Mouse (Mus musculus): ENCODE measurements at regions not wholly inside any gene's neighbourhood (a gene's known extent, or its start where the extent isn't known, plus 50 kb on each side); places are given as distances from the start of the nearest gene placed in this dataset.

DNA sequence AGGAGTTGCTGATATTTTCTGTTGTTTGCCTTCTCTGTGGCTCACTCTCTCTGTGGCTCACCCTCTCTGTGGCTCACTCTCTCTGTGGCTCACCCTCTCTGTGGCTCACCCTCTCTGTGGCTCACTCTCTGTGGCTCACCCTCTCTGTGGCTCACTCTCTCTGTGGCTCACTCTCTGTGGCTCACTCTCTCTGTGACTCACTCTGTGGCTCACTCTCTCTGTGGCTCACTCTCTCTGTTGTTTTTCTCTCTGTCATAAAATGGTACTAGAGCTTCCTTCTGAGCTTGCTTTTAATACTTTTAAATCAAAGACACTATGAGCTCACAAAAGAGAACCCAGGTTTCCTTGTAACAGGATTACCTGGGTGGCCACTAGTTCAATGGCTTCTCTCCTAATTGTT lies 320.3 kb downstream of the Insig2 start:
- H3K27me3 ChIP-seq, result no peaks in the 10 kb centered on the region

DNA sequence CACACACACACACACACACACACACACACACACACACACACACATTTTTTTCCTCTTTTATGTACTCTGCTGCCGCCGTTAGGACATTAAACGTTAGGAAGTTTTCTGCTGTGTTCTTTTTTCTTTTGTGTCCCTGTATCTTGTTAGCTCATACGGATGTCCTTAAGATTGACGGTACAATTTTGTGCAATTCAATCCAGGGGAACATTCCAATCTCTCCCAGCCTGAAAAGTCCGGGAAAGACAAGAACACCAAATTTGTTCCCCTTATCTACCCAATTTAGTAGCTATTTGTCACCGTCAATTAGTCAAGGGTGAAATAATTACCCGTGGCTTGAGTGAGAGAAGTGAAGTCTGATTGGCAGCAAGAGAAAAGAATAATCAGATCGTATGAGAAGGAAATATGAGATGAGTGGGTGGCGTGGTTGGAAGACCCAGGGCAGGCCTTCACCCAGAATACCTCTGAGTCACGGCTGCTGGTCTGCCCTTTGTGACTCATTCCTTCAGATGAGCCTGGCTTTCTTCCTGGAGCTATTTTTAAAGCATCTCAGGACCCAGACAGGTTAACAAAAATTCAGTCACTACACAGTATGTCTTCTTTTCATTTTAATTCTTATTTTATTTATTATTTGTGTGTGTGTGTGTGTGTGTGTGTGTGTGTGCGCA lies 318.4 kb downstream of the Insig2 start:
- no peak overlapping the region for H3K4me2 ChIP-seq
- ATAC-seq (ENCODE audit: insufficient number of reproducible peaks, low FRiP score, low TSS enrichment, low read depth), result no peak

More for the DNA sequence above, 320.3 kb downstream of the Insig2 start:
- 0 out of 2 replicates have a peak, but pooled peaks cover 4% of the 10 kb centered on the region for H3K9me3 ChIP-seq
- ATAC-seq (ENCODE audit: insufficient number of reproducible peaks, low FRiP score, low TSS enrichment, low read depth), result no peak
- H3K9ac ChIP-seq, result no peak overlapping the region
- H3K4me1 ChIP-seq, result no peaks in the 10 kb centered on the region; the same call in 1 of the 2 replicates
- H3K4me2 ChIP-seq, result no peak overlapping the region
- H3K36me3 ChIP-seq, result no peaks in the 10 kb centered on the region
- H3K4me3 ChIP-seq, result no peak overlapping the region
- H3K27ac ChIP-seq, result no peak overlapping the region

GRCm38 (mm10) chr1:121029375-121029774 lies 303.0 kb downstream of the Insig2 start:
- Histone ChIP-seq H3K9ac (no peak overlapping the region), H3K4me2 (no peak overlapping the region), H3K4me3 (no peak overlapping the region), H3K9me3 (no peaks in the 10 kb centered on the region), H3K36me3 (no peaks in the 10 kb centered on the region), H3K27ac (no peak overlapping the region), H3K4me1 (no peaks in the 10 kb centered on the region), H3K27me3 (no peaks in the 10 kb centered on the region)
- WGBS, result 91% methylated on average over 2 of the region's 2 CpGs
- ATAC-seq (ENCODE audit: insufficient number of reproducible peaks, low FRiP score, low TSS enrichment, low read depth), result no peak

More for the DNA sequence above, 318.4 kb downstream of the Insig2 start:
- Histone ChIP-seq H3K27ac (no peak overlapping the region), H3K27me3 (no peaks in the 10 kb centered on the region), H3K9ac (no peak overlapping the region), H3K4me3 (no peak overlapping the region), H3K36me3 (no peaks in the 10 kb centered on the region), H3K9me3 (0 out of 2 replicates have a peak, but pooled peaks cover 4% of the 10 kb centered on the region), H3K4me1 (no peaks in the 10 kb centered on the region; the same call in 1 of the 2 replicates)
- 37% methylated on average over 12 of the region's 12 CpGs for WGBS

- Histone ChIP-seq H3K27ac (no peak overlapping the region), H3K4me3 (no peak overlapping the region), H3K27me3 (no peaks in the 10 kb centered on the region), H3K9ac (no peak overlapping the region), H3K36me3 (no peaks in the 10 kb centered on the region), H3K4me1 (no peaks in the 10 kb centered on the region), H3K9me3 (no peaks in the 10 kb centered on the region), H3K4me2 (no peak overlapping the region)
- no peak for ATAC-seq (ENCODE audit: insufficient number of reproducible peaks, low FRiP score, low TSS enrichment, low read depth)
- 73% methylated on average over 10 of the region's 10 CpGs for WGBS
Observed at GRCm38 (mm10) chr1:121034761-121035393, 297.5 kb downstream of the Insig2 start.

DNA sequence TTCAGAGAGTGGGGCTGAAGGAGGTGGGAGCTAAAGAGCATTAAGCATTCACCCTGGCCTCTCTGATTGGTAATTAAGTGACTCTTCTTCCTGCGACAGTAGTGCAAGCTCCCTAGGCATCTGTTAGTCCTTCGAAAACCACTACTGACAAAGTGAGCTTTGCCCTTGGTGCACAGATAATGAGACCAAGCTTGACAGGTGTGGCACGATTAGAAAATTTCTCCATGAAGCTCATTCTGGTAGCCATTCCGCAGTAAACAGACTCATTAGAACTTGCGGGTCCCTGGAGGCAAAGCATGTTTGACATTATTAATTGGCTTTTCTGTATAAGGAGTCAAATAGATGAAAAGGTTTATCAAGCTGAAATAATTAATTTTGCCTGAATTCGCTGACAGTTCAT lies 285.8 kb downstream of the Insig2 start:
- H3K4me1 ChIP-seq, result 0 out of 2 replicates have a peak, but pooled peaks cover 4% of the 10 kb centered on the region
- H3K4me2 ChIP-seq, result no peak overlapping the region
- no peak for ATAC-seq (ENCODE audit: insufficient number of reproducible peaks, low FRiP score, low TSS enrichment, low read depth)
- no peak overlapping the region for H3K27ac ChIP-seq
- H3K9me3 ChIP-seq, result no peaks in the 10 kb centered on the region
- H3K9ac ChIP-seq, result no peak overlapping the region
- H3K27me3 ChIP-seq, result no peaks in the 10 kb centered on the region
- WGBS, result 52% methylated on average over 6 of the region's 6 CpGs
- no peak overlapping the region for H3K4me3 ChIP-seq
- no peaks in the 10 kb centered on the region for H3K36me3 ChIP-seq

DNA sequence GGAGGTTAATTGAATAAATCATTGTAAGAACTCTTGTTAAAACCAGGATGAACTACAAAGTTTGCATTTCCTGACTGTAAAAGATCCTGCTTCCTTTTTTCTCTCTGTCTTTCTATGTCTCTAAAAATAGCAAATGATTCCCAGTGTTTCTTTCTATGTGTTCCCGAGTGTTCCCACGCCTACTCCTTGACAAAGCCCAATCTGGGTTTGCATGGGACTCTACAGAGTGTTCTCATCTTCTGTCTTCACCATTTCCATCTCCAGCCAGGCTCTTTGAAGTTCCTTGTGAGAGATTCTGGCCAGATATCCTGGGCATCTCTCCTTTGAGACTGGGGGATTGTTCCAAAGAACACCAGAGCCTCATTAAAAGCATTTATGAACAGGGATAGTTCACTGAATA lies 285.0 kb downstream of the Insig2 start:
- no peak overlapping the region for H3K9ac ChIP-seq
- H3K9me3 ChIP-seq, result no peaks in the 10 kb centered on the region
- 0 out of 2 replicates have a peak, but pooled peaks cover 4% of the 10 kb centered on the region for H3K4me1 ChIP-seq
- WGBS, result 55% methylated on average over 2 of the region's 2 CpGs
- H3K4me2 ChIP-seq, result no peak overlapping the region
- ATAC-seq (ENCODE audit: insufficient number of reproducible peaks, low FRiP score, low TSS enrichment, low read depth), result no peak
- H3K27ac ChIP-seq, result no peak overlapping the region
- H3K4me3 ChIP-seq, result no peak overlapping the region
- H3K36me3 ChIP-seq, result no peaks in the 10 kb centered on the region
- H3K27me3 ChIP-seq, result no peaks in the 10 kb centered on the region

DNA sequence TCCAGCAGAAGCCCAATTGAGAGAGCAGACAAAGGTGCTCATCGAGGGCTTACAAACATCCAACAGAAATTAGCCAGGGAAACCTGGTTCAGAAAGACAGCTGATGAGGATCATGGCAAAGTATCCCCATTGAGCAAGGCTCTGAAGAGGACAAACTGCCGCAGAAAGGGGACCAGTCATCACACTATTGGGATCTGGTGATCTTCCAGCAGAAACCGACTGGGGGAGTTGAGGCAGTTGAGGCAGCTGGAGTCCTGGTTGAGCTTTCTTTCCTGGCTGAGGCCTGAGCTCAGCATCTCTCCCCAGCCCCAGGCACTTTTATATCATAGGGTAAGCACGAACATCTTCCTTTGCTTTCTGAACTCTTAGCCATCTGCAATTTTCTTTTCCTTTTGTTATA lies 282.7 kb downstream of the Insig2 start:
- Histone ChIP-seq H3K27me3 (no peaks in the 10 kb centered on the region), H3K9ac (no peak overlapping the region), H3K27ac (no peak overlapping the region), H3K4me3 (no peak overlapping the region), H3K4me2 (no peak overlapping the region), H3K4me1 (peaks cover 10% of the 10 kb centered on the region; the same call in 1 of the 2 replicates), H3K9me3 (no peaks in the 10 kb centered on the region), H3K36me3 (no peaks in the 10 kb centered on the region)
- 82% methylated on average over 4 of the region's 4 CpGs for WGBS
- no peak for ATAC-seq (ENCODE audit: insufficient number of reproducible peaks, low FRiP score, low TSS enrichment, low read depth)

DNA sequence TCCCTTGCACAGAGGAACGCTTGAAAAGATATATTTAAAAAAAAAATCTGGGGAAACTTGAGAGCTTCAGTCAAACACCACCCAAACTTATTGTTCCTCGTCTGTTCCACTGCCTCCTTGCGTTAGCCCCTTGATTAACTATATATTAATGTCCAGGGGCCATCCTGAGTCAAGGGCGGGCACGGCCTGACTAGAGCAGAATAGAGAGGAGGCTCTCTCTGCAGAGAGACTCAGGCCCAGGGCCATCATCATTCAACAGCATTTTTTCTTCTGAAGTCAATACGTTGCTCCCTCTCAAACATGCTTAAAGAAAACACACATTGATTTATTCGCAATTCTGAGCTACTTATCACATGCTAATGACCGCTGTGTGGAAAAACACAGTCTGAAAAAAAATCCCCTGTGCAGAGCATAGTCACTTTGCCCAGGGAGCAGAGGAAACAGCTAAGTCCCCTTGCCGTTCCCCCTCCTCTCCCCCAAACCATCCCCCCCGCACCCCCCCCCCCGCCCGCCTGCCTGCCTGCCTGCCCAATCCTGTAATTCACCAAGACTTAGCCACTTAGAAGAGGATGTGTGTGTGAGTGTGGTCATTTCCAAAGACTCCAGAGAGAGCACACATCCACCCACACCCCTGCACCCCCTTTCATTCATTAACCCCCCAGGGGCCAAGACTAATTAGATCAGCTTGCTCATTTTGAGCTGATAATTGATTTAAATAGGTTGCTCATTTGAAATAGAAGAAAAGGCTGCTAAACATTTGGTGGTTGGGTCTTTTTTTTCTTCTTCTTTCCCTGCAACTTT lies 281.5 kb downstream of the Insig2 start:
- H3K9ac ChIP-seq, result no peak overlapping the region
- ATAC-seq (ENCODE audit: insufficient number of reproducible peaks, low FRiP score, low TSS enrichment, low read depth), result no peak
- peaks cover 10% of the 10 kb centered on the region; the same call in 1 of the 2 replicates for H3K4me1 ChIP-seq
- peaks cover 3% of the 10 kb centered on the region; the same call in 1 of the 2 replicates for H3K27me3 ChIP-seq
- no peaks in the 10 kb centered on the region for H3K36me3 ChIP-seq
- no peak overlapping the region for H3K4me3 ChIP-seq
- no peak overlapping the region for H3K4me2 ChIP-seq
- H3K27ac ChIP-seq, result no peak overlapping the region
- WGBS, result 25% methylated on average over 12 of the region's 12 CpGs
- no peaks in the 10 kb centered on the region for H3K9me3 ChIP-seq

GRCm38 (mm10) chr1:121051496-121052119 lies 280.8 kb downstream of the Insig2 start:
- no peak overlapping the region for H3K9ac ChIP-seq
- ATAC-seq (ENCODE audit: insufficient number of reproducible peaks, low FRiP score, low TSS enrichment, low read depth), result no peak
- H3K4me1 ChIP-seq, result peaks cover 10% of the 10 kb centered on the region; the same call in 1 of the 2 replicates
- H3K4me2 ChIP-seq, result no peak overlapping the region
- 49% methylated on average over 6 of the region's 6 CpGs for WGBS
- no peaks in the 10 kb centered on the region for H3K9me3 ChIP-seq
- H3K27ac ChIP-seq, result no peak overlapping the region
- peaks cover 3% of the 10 kb centered on the region; the same call in 1 of the 2 replicates for H3K27me3 ChIP-seq
- no peak overlapping the region for H3K4me3 ChIP-seq
- no peaks in the 10 kb centered on the region for H3K36me3 ChIP-seq

GRCm38 (mm10) chr1:121052120-121052501 lies 280.3 kb downstream of the Insig2 start:
- H3K27me3 ChIP-seq, result peaks cover 3% of the 10 kb centered on the region; the same call in 1 of the 2 replicates
- no peak overlapping the region for H3K4me2 ChIP-seq
- no peak overlapping the region for H3K4me3 ChIP-seq
- H3K9me3 ChIP-seq, result no peaks in the 10 kb centered on the region
- H3K36me3 ChIP-seq, result no peaks in the 10 kb centered on the region
- ATAC-seq (ENCODE audit: insufficient number of reproducible peaks, low FRiP score, low TSS enrichment, low read depth), result no peak
- no peak overlapping the region for H3K27ac ChIP-seq
- H3K9ac ChIP-seq, result no peak overlapping the region
- WGBS, result 76% methylated on average over 5 of the region's 5 CpGs
- peaks cover 10% of the 10 kb centered on the region; the same call in 1 of the 2 replicates for H3K4me1 ChIP-seq

DNA sequence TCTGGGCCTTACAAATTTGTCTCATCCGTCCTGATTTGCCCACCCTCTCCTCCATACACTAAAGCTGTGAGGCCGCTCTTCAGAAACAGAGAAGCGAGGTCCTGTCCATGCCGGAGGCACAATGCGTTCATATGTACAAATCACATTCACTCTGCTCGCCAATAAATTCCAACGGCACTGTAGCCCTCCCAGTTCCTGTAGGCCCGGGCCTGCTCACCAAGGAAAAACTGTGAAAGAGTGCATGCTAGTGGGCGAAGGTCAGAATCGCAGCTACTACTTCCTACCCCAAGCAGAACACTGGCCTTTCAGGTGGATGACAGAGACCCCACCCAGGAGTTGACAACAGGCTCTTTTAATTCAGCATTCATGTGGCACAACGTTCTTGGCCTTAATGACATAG lies 278.7 kb downstream of the Insig2 start:
- Histone ChIP-seq H3K9ac (no peak overlapping the region), H3K4me2 (no peak overlapping the region), H3K27me3 (peaks cover 3% of the 10 kb centered on the region; the same call in 1 of the 2 replicates), H3K4me3 (no peak overlapping the region), H3K36me3 (no peaks in the 10 kb centered on the region), H3K27ac (no peak overlapping the region), H3K9me3 (no peaks in the 10 kb centered on the region), H3K4me1 (peaks cover 10% of the 10 kb centered on the region; the same call in 1 of the 2 replicates)
- WGBS, result 13% methylated on average over 11 of the region's 11 CpGs
- ATAC-seq (ENCODE audit: insufficient number of reproducible peaks, low FRiP score, low TSS enrichment, low read depth), result no peak
